Mouse (Mus musculus) cerebellum, adult 18-20 months (tissue): ENCODE data around the gene Slc51a.

Experiments
- DNase-seq, 2 experiments: peaks; one replicate each; pipeline ENCODE4 v3.0.0; 2021

Slc51a gene

DNA sequence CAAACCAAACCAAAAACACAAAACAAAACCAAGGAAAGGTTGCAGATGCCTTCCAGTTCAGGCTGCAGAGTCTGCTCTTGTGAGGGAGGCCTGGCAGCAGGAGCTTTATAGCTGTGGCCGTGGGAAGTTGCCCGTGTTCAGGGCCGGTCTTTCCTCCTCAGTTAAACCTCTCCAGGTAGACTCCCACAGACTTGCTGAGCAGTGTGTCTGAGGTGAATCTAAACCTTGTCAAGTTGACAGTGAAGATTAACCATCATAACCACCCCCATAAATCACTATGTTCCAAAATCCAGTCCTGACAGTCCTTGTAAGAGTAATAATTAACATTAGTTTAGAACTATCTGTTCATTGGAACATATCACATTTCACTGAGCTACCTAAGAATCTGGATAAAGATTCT, 60.2 kb downstream of the Slc51a start:
- no peak for DNase-seq
